Mouse (Mus musculus) intestine, embryonic 16.5 days (tissue): ENCODE data around the gene 3110082J24Rik. TPM values are rescaled to one million over a fixed set of nuclear protein-coding genes. Genes with fewer than 3 reads are reported as not detected.

ENCODE experiments used
- ATAC-seq: fragments of 200-750 bp; cut with Nextera tagmentation; 2 replicates; pipeline ENCODE4 v1.8.0; 2017; ENCODE audit warnings: moderate TSS enrichment, moderate library complexity
- H3K27ac ChIP-seq: fragments of 300-500 bp; sonication (generic); 2 replicates; pipeline ENCODE4 v1.5.1; 2014; ENCODE audit warnings: mild to moderate bottlenecking, low read length
- H3K27me3 ChIP-seq: fragments of 300-500 bp; sonication (generic); replicated peaks from 2 replicates; pipeline ENCODE4 v1.6.1; 2014; ENCODE audit warnings: low read length, control low read depth, mixed read lengths; ENCODE audit not compliant: control insufficient read depth, insufficient read depth
- H3K36me3 ChIP-seq: fragments of 300-500 bp; sonication (generic); 2 replicates; pipeline ENCODE4 v1.6.1; 2014; ENCODE audit warnings: low read length, control low read depth; ENCODE audit not compliant: control insufficient read depth, insufficient read depth
- H3K4me1 ChIP-seq: fragments of 300-500 bp; sonication (generic); 2 replicates; pipeline ENCODE4 v1.6.1; 2014; ENCODE audit warnings: low read length, control low read depth, mixed read lengths; ENCODE audit not compliant: control insufficient read depth, insufficient read depth
- H3K4me2 ChIP-seq: fragments of 300-500 bp; sonication (generic); 2 replicates; pipeline ENCODE4 v1.6.1; 2014; ENCODE audit warnings: low read depth, low read length, control low read depth
- H3K4me3 ChIP-seq: fragments of 300-500 bp; sonication (generic); 2 replicates; pipeline ENCODE4 v1.5.1; 2014; ENCODE audit warnings: mild to moderate bottlenecking, low read length
- H3K9ac ChIP-seq: fragments of 300-500 bp; sonication (generic); 2 replicates; pipeline ENCODE4 v1.6.1; 2014; ENCODE audit warnings: low read depth, low read length
- H3K9me3 ChIP-seq: fragments of 300-500 bp; sonication (generic); 2 replicates; pipeline ENCODE4 v1.6.1; 2016; ENCODE audit warnings: low read length, control low read depth; ENCODE audit not compliant: control insufficient read depth
- WGBS: fragments of 180-500 bp; shearing (Covaris S2); extraction: QIAGEN DNeasy Blood & Tissue Kit; methylation state at CpG from one replicate; pipeline ENCODE4 v1.1.7; 2014; 5-methylcytosine and 5-hydroxymethylcytosine counted together
- polyA plus RNA-seq: library from polyadenylated mRNA; unstranded; fragments of >200 nt; fragmentation: Nextera tagmentation; extraction: Ambion mirVana; gene quantifications from 2 replicates; pipeline ENCODE4 v1.2.1, GENCODE M21; 2015

Gene 3110082J24Rik
- polyA plus RNA-seq, 1 experiment from 2014 or later, result not detected

GRCm38 (mm10) chr5:30146526-30146925, 40.6 kb upstream of the 3110082J24Rik start:
- Histone ChIP-seq H3K9me3 (no peaks in the 10 kb centered on the region), H3K27ac (no peak overlapping the region), H3K36me3 (0 out of 2 replicates have a peak, but pooled peaks cover 8% of the 10 kb centered on the region), H3K9ac (no peak overlapping the region), H3K4me2 (no peak overlapping the region), H3K27me3 (no peaks in the 10 kb centered on the region), H3K4me3 (no peak overlapping the region), H3K4me1 (0 out of 2 replicates have a peak, but pooled peaks cover under 1% of the 10 kb centered on the region)
- 87% methylated on average over 6 of the region's 6 CpGs for WGBS
- no peak for ATAC-seq

- H3K4me1 ChIP-seq, result no peaks in the 10 kb centered on the region
- H3K4me2 ChIP-seq, result no peak overlapping the region
- H3K27ac ChIP-seq, result no peak overlapping the region
- peaks cover 6% of the 10 kb centered on the region for H3K36me3 ChIP-seq
- no peak overlapping the region for H3K9ac ChIP-seq
- no peaks in the 10 kb centered on the region for H3K9me3 ChIP-seq
- WGBS, result 86% methylated on average over 4 of the region's 4 CpGs
- ATAC-seq, result no peak
- H3K4me3 ChIP-seq, result no peak overlapping the region
- H3K27me3 ChIP-seq, result no peaks in the 10 kb centered on the region
Measured at GRCm38 (mm10) chr5:30138193-30138592, 32.3 kb upstream of the 3110082J24Rik start.

- Histone ChIP-seq H3K4me2 (no peak overlapping the region), H3K27ac (no peak overlapping the region), H3K9ac (no peak overlapping the region), H3K9me3 (no peaks in the 10 kb centered on the region), H3K4me1 (no peaks in the 10 kb centered on the region), H3K4me3 (no peak overlapping the region), H3K36me3 (peaks cover 8% of the 10 kb centered on the region), H3K27me3 (no peaks in the 10 kb centered on the region)
- no peak for ATAC-seq
- WGBS, result 91% methylated on average over 9 of the region's 9 CpGs
Measured at GRCm38 (mm10) chr5:30137271-30137670, 31.4 kb upstream of the 3110082J24Rik start.

- no peak for ATAC-seq
- 92% methylated on average over 11 of the region's 11 CpGs for WGBS
- Histone ChIP-seq H3K9me3 (no peaks in the 10 kb centered on the region), H3K36me3 (peaks cover 6% of the 10 kb centered on the region), H3K4me3 (no peak overlapping the region), H3K9ac (no peak overlapping the region), H3K27ac (no peak overlapping the region), H3K27me3 (no peaks in the 10 kb centered on the region), H3K4me2 (no peak overlapping the region), H3K4me1 (no peaks in the 10 kb centered on the region)
Measured at GRCm38 (mm10) chr5:30135711-30136231, 29.9 kb upstream of the 3110082J24Rik start.

DNA sequence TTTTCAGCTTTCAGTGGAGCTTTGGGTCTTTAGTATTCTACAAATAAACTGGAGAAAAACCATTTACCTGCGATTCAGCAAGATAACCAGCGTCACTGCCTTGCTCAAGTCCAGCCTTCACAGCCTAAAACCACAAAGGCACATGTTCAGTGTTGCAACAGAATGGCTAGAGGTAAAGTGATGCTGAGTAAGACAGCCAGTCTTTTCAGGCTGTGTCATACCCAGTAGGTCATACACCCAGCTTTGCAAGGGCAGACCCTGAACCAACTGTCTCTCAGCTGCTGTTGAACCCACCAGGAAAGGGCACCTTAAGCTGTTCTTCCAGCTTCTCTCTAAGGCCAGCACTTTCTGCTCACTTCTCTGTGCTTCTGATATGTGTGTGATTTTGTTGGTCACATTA, 26.3 kb upstream of the 3110082J24Rik start:
- ATAC-seq, result no peak
- H3K27me3 ChIP-seq, result no peaks in the 10 kb centered on the region
- no peaks in the 10 kb centered on the region for H3K9me3 ChIP-seq
- H3K36me3 ChIP-seq, result peaks cover 23% of the 10 kb centered on the region
- no peak overlapping the region for H3K9ac ChIP-seq
- H3K4me1 ChIP-seq, result no peaks in the 10 kb centered on the region
- H3K4me2 ChIP-seq, result no peak overlapping the region
- no peak overlapping the region for H3K4me3 ChIP-seq
- H3K27ac ChIP-seq, result no peak overlapping the region
- WGBS, result 95% methylated on average over 2 of the region's 2 CpGs

GRCm38 (mm10) chr5:30131246-30131645, 25.4 kb upstream of the 3110082J24Rik start:
- H3K9me3 ChIP-seq, result no peaks in the 10 kb centered on the region
- WGBS, result 93% methylated on average over 4 of the region's 4 CpGs
- no peak for ATAC-seq
- H3K9ac ChIP-seq, result no peak overlapping the region
- H3K27ac ChIP-seq, result no peak overlapping the region
- H3K36me3 ChIP-seq, result peaks cover 26% of the 10 kb centered on the region
- H3K4me1 ChIP-seq, result no peaks in the 10 kb centered on the region
- no peaks in the 10 kb centered on the region for H3K27me3 ChIP-seq
- H3K4me2 ChIP-seq, result no peak overlapping the region
- H3K4me3 ChIP-seq, result no peak overlapping the region

GRCm38 (mm10) chr5:30128680-30129079, 22.8 kb upstream of the 3110082J24Rik start:
- Histone ChIP-seq H3K36me3 (peaks cover 33% of the 10 kb centered on the region), H3K27me3 (no peaks in the 10 kb centered on the region), H3K9ac (no peak overlapping the region), H3K4me1 (no peaks in the 10 kb centered on the region), H3K4me3 (no peak overlapping the region), H3K27ac (no peak overlapping the region), H3K4me2 (no peak overlapping the region), H3K9me3 (no peaks in the 10 kb centered on the region)
- ATAC-seq, result no peak
- WGBS, result 94% methylated on average over 6 of the region's 6 CpGs

- Histone ChIP-seq H3K4me2 (no peak overlapping the region), H3K27me3 (no peaks in the 10 kb centered on the region), H3K36me3 (peaks cover 38% of the 10 kb centered on the region), H3K9ac (no peak overlapping the region), H3K27ac (no peak overlapping the region), H3K4me1 (no peaks in the 10 kb centered on the region), H3K9me3 (no peaks in the 10 kb centered on the region), H3K4me3 (no peak overlapping the region)
- no peak for ATAC-seq
- 94% methylated on average over 13 of the region's 13 CpGs for WGBS
Measured at GRCm38 (mm10) chr5:30127921-30128597, 22.2 kb upstream of the 3110082J24Rik start.

DNA sequence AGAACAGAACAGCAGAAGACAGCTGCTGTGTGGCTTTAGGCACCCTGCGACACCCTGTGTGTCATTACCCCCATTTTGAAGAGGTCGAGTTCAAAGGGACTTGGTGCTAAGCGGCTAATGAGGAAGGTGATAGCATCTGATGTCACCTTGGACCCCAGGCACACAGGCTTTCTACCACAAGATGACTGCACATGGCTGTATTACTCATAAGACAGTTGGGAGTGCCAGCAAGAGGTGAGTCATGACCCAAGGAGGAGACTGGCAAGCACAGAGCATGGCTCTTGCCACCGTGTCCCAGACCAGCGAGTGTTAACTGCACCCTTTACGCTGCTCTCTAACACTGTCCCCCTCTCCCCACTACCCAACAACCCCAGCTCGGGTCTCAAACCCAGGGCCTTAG, 20.9 kb upstream of the 3110082J24Rik start:
- peaks cover 40% of the 10 kb centered on the region for H3K36me3 ChIP-seq
- no peak overlapping the region for H3K4me2 ChIP-seq
- 88% methylated on average over 7 of the region's 7 CpGs for WGBS
- H3K4me3 ChIP-seq, result no peak overlapping the region
- H3K27ac ChIP-seq, result no peak overlapping the region
- H3K27me3 ChIP-seq, result no peaks in the 10 kb centered on the region
- no peak overlapping the region for H3K9ac ChIP-seq
- H3K4me1 ChIP-seq, result no peaks in the 10 kb centered on the region
- no peaks in the 10 kb centered on the region for H3K9me3 ChIP-seq
- ATAC-seq, result no peak

GRCm38 (mm10) chr5:30125587-30125986, 19.7 kb upstream of the 3110082J24Rik start:
- Histone ChIP-seq H3K4me2 (no peak overlapping the region), H3K4me1 (no peaks in the 10 kb centered on the region), H3K27ac (no peak overlapping the region), H3K36me3 (peaks cover 46% of the 10 kb centered on the region), H3K9ac (no peak overlapping the region), H3K27me3 (no peaks in the 10 kb centered on the region), H3K4me3 (no peak overlapping the region), H3K9me3 (no peaks in the 10 kb centered on the region)
- 41% methylated on average over 5 of the region's 5 CpGs for WGBS
- ATAC-seq, result no peak
